Mouse (Mus musculus) MEL (cell line): Measurements from ENCODE around the gene Trip12. TPM values are rescaled to one million over a fixed set of nuclear protein-coding genes. Genes with fewer than 3 reads are reported as not detected.

ENCODE experiments used
- DNase-seq: peaks from one replicate; pipeline ENCODE4 v3.0.0; 2011; ENCODE audit warnings: low read depth, low spot score
- H3K27ac ChIP-seq: 2 replicates; pipeline ENCODE4 v1.5.1; 2012; ENCODE audit warnings: low read depth, mild to moderate bottlenecking, control low read depth, low read length, moderate library complexity; ENCODE audit not compliant: control insufficient read depth
- H3K27me3 ChIP-seq, 2 experiments: fragments of 150-350 bp in 1 of 2; sonication (generic) in 1 of 2; 2 replicates each; pipeline ENCODE4 v1.6.1; 2012; ENCODE audit warnings: low read length in 2 of 2, mild to moderate bottlenecking in 2 of 2, improper control_type of control experiment in 1 of 2, moderate library complexity in 1 of 2; ENCODE audit not compliant: insufficient read depth in 2 of 2, control insufficient read depth in 1 of 2
- H3K36me3 ChIP-seq, 2 experiments: 2 replicates each; pipeline ENCODE4 v1.6.1; 2012 to 2014; ENCODE audit warnings: low read length in 2 of 2, improper control_type of control experiment in 1 of 2, inconsistent platforms in 1 of 2, mild to moderate bottlenecking in 1 of 2; ENCODE audit not compliant: insufficient read depth in 2 of 2, control insufficient read depth in 1 of 2
- H3K4me1 ChIP-seq, 2 experiments: fragments of 150-350 bp in 1 of 2; sonication (generic) in 1 of 2; 2 replicates each; pipeline ENCODE4 v1.6.1; 2012; ENCODE audit warnings: low read length in 2 of 2, improper control_type of control experiment in 1 of 2, mild to moderate bottlenecking in 1 of 2; ENCODE audit not compliant: insufficient read depth in 2 of 2, control insufficient read depth in 1 of 2
- H3K4me3 ChIP-seq, 2 experiments: fragments of 150-350 bp in 1 of 2; sonication (generic) in 1 of 2; 2 replicates each; pipeline ENCODE4 v1.5.1; 2012; ENCODE audit warnings: low read depth in 2 of 2, low read length in 2 of 2, mild to moderate bottlenecking in 2 of 2, moderate library complexity in 2 of 2, control low read depth in 1 of 2, improper control_type of control experiment in 1 of 2; ENCODE audit not compliant: control insufficient read depth in 1 of 2, insufficient read depth in 1 of 2
- H3K79me2 ChIP-seq: 2 replicates; pipeline ENCODE4 v1.6.1; 2012; ENCODE audit warnings: mild to moderate bottlenecking, low read length, moderate library complexity; ENCODE audit not compliant: control insufficient read depth, poor library complexity, insufficient read depth
- H3K9ac ChIP-seq: 2 replicates; pipeline ENCODE4 v1.6.1; 2012; ENCODE audit warnings: low read depth, mild to moderate bottlenecking, control low read depth, low read length, moderate library complexity; ENCODE audit not compliant: control insufficient read depth, poor library complexity, severe bottlenecking
- H3K9me3 ChIP-seq: fragments of 150-350 bp; sonication (generic); replicated peaks from 2 replicates; pipeline ENCODE4 v1.6.1; 2012; ENCODE audit warnings: mild to moderate bottlenecking, low read length, improper control_type of control experiment, moderate library complexity; ENCODE audit not compliant: insufficient read depth
- BHLHE40 ChIP-seq: IDR thresholded peaks from 2 replicates; pipeline ENCODE4 v1.6.1; 2012; ENCODE audit warnings: low read depth, mild to moderate bottlenecking, inconsistent platforms, low read length, improper control_type of control experiment, borderline replicate concordance
- CHD1 ChIP-seq: IDR thresholded peaks from 2 replicates; pipeline ENCODE4 v1.6.1; 2012; ENCODE audit warnings: low read depth, mild to moderate bottlenecking, inconsistent platforms, low read length, improper control_type of control experiment
- CHD2 ChIP-seq: IDR thresholded peaks from 2 replicates; pipeline ENCODE4 v1.6.1; 2011; ENCODE audit warnings: low read length, improper control_type of control experiment
- CTCF ChIP-seq, 3 experiments: IDR thresholded peaks in 2 of 3; conservative IDR thresholded peaks in 1 of 3; 2 replicates each; pipeline ENCODE4 v1.5.1; 2011 to 2012; ENCODE audit warnings: low read length in 3 of 3, low read depth in 2 of 3, mild to moderate bottlenecking in 2 of 3, improper control_type of control experiment in 1 of 3, inconsistent platforms in 1 of 3, mixed read lengths in 1 of 3, moderate library complexity in 1 of 3; ENCODE audit not compliant: control insufficient read depth in 1 of 3, insufficient read depth in 1 of 3, poor library complexity in 1 of 3, severe bottlenecking in 1 of 3
- E2F4 ChIP-seq: IDR thresholded peaks from 2 replicates; pipeline ENCODE4 v1.6.1; 2011; ENCODE audit warnings: low read depth, low read length, improper control_type of control experiment, borderline replicate concordance
- ELF1 ChIP-seq: IDR thresholded peaks from 2 replicates; pipeline ENCODE4 v1.6.1; 2014; ENCODE audit warnings: low read depth, mild to moderate bottlenecking, inconsistent platforms, low read length, improper control_type of control experiment, moderate library complexity
- EP300 ChIP-seq, 2 experiments: IDR thresholded peaks; 2 replicates each; pipeline ENCODE4 v1.6.1; 2011; ENCODE audit warnings: improper control_type of control experiment in 2 of 2, low read length in 2 of 2, low read depth in 1 of 2, mild to moderate bottlenecking in 1 of 2
- GATA1 ChIP-seq: IDR thresholded peaks from 2 replicates; pipeline ENCODE4 v1.6.1; 2011; ENCODE audit warnings: low read depth, low read length, improper control_type of control experiment
- HCFC1 ChIP-seq: IDR thresholded peaks from 2 replicates; pipeline ENCODE4 v1.6.1; 2012; ENCODE audit warnings: low read depth, mild to moderate bottlenecking, inconsistent platforms, low read length, improper control_type of control experiment, moderate library complexity
- JUND ChIP-seq: IDR thresholded peaks from 2 replicates; pipeline ENCODE4 v1.6.1; 2011; ENCODE audit warnings: low read depth, mild to moderate bottlenecking, improper control_type of control experiment, low read length
- KAT2A ChIP-seq: conservative IDR thresholded peaks from 2 replicates; pipeline ENCODE4 v1.6.1; 2012; ENCODE audit warnings: low read depth, low read length, improper control_type of control experiment, inconsistent platforms
- MAZ ChIP-seq: IDR thresholded peaks from 2 replicates; pipeline ENCODE4 v1.6.1; 2012; ENCODE audit warnings: low read depth, mild to moderate bottlenecking, inconsistent platforms, low read length, improper control_type of control experiment
- MEF2A ChIP-seq: IDR thresholded peaks from 2 replicates; pipeline ENCODE4 v1.6.1; 2014; ENCODE audit warnings: low read depth, mild to moderate bottlenecking, inconsistent platforms, low read length, improper control_type of control experiment; ENCODE audit not compliant: poor library complexity, insufficient replicate concordance, severe bottlenecking; ENCODE audit errors: extremely low read depth
- MYB ChIP-seq: IDR thresholded peaks from 2 replicates; pipeline ENCODE4 v1.6.1; 2011; ENCODE audit warnings: mild to moderate bottlenecking, low read depth, low read length, improper control_type of control experiment
- MYC ChIP-seq: IDR thresholded peaks from 2 replicates; pipeline ENCODE4 v1.6.1; 2011; ENCODE audit warnings: low read depth, mild to moderate bottlenecking, low read length, improper control_type of control experiment, moderate library complexity
- NELFE ChIP-seq: IDR thresholded peaks from 2 replicates; pipeline ENCODE4 v1.6.1; 2011; ENCODE audit warnings: low read depth, low read length, improper control_type of control experiment
- NRF1 ChIP-seq: IDR thresholded peaks from 2 replicates; pipeline ENCODE4 v1.6.1; 2014; ENCODE audit warnings: low read depth, mild to moderate bottlenecking, inconsistent platforms, low read length, improper control_type of control experiment, moderate library complexity; ENCODE audit not compliant: poor library complexity, insufficient read depth, severe bottlenecking
- POLR2AphosphoS2 ChIP-seq: IDR thresholded peaks from 2 replicates; pipeline ENCODE4 v1.6.1; 2011; ENCODE audit warnings: low read length, improper control_type of control experiment
- POLR2AphosphoS5 ChIP-seq: IDR thresholded peaks from 2 replicates; pipeline ENCODE4 v1.6.1; 2012; ENCODE audit warnings: low read depth, borderline replicate concordance, mild to moderate bottlenecking, inconsistent platforms, low read length, moderate library complexity, mixed read lengths
- RAD21 ChIP-seq: IDR thresholded peaks from 2 replicates; pipeline ENCODE4 v1.6.1; 2011; ENCODE audit warnings: mild to moderate bottlenecking, low read depth, low read length, improper control_type of control experiment
- RCOR1 ChIP-seq: IDR thresholded peaks from 2 replicates; pipeline ENCODE4 v1.6.1; 2012; ENCODE audit warnings: low read depth, mild to moderate bottlenecking, inconsistent platforms, low read length, improper control_type of control experiment
- SIN3A ChIP-seq: IDR thresholded peaks from 2 replicates; pipeline ENCODE4 v1.6.1; 2012; ENCODE audit warnings: low read length, improper control_type of control experiment, inconsistent platforms
- SMC3 ChIP-seq: IDR thresholded peaks from 2 replicates; pipeline ENCODE4 v1.6.1; 2011; ENCODE audit warnings: low read depth, low read length, improper control_type of control experiment
- TAL1 ChIP-seq: IDR thresholded peaks from 2 replicates; pipeline ENCODE4 v1.6.1; 2012; ENCODE audit warnings: mild to moderate bottlenecking, inconsistent platforms, low read length, moderate library complexity, mixed read lengths
- TBP ChIP-seq: IDR thresholded peaks from 2 replicates; pipeline ENCODE4 v1.8.0; 2011; ENCODE audit warnings: low read depth, low read length, improper control_type of control experiment
- TCF12 ChIP-seq: IDR thresholded peaks from 2 replicates; pipeline ENCODE4 v1.6.1; 2014; ENCODE audit warnings: low read depth, mild to moderate bottlenecking, inconsistent platforms, low read length, improper control_type of control experiment, moderate library complexity
- USF1 ChIP-seq: IDR thresholded peaks from 2 replicates; pipeline ENCODE4 v1.6.1; 2014; ENCODE audit warnings: low read depth, mild to moderate bottlenecking, inconsistent platforms, low read length, improper control_type of control experiment, moderate library complexity
- ZC3H11A ChIP-seq: IDR thresholded peaks from 2 replicates; pipeline ENCODE4 v1.6.1; 2012; ENCODE audit warnings: low read depth, mild to moderate bottlenecking, inconsistent platforms, low read length, improper control_type of control experiment
- ZKSCAN1 ChIP-seq: IDR thresholded peaks from 2 replicates; pipeline ENCODE4 v1.6.1; 2012; ENCODE audit warnings: low read depth, mild to moderate bottlenecking, inconsistent platforms, low read length, improper control_type of control experiment, moderate library complexity
- ZMIZ1 ChIP-seq: IDR thresholded peaks from 2 replicates; pipeline ENCODE4 v1.6.1; 2012; ENCODE audit warnings: low read depth, mild to moderate bottlenecking, inconsistent platforms, low read length, improper control_type of control experiment, moderate library complexity
- polyA plus RNA-seq, 2 experiments: library from polyadenylated mRNA; stranded (reverse) in 1 of 2; unstranded in 1 of 2; fragments of >175 nt in 1 of 2; fragments of >200 nt in 1 of 2; gene quantifications; 2 replicates each; pipeline versions ENCODE4 v1.2.1 to v1.2.4; 2012; ENCODE audit warnings: low replicate concordance in 2 of 2, low read depth in 1 of 2; ENCODE audit not compliant: insufficient read length in 2 of 2, insufficient read depth in 1 of 2, missing spikeins in 1 of 2
- total RNA-seq: library from RNA; depleted of rRNA; stranded (reverse); fragments of 300-350 nt; gene quantifications from 2 replicates; pipeline ENCODE4 v1.2.3, GENCODE M21; 2012

Gene Trip12
- total and polyA plus RNA-seq, 3 experiments, result 94.3 to 134 (median 133) TPM

DNA sequence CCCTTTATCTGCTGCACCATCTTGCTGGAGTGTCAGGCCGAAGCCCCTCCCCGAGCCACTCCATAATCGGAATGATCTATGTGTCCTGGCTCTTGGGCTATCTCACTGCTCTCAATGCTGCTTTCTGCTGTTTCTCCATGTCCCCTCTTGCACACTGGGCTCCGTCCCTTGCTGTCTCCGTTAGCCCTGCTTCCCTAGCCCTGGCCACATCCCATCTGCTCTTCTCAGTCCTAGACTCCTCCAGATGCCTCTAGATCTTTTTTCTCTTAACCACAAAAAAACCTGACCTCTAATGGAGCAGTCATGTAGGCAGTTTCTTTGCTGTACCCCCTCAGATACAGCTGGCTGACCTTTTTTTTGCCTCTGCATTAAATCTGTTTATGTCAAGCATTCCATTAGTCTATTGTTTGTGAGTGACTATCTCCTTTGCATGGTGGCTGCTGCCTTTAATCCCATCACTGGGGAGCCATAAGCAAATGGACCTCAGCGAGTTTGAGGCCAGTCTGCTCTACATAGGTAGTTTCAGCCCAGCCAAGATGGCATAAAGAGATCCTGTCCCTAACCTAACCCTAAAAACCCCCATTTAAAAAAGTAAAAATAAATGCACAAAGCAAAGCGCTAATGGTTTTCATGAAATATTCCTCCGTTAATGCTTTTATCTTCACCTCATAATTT lies 49.2 kb upstream of the Trip12 start:
- H3K27me3 ChIP-seq, result no peaks in the 10 kb centered on the region
- TF ChIP-seq ELF1, result no peak
- no peak for TF ChIP-seq EP300 (IDR thresholded peaks at IDR 0.05; ENCODE audit: low read depth in 1 of 2, low read length in 2 of 2)
- no peak for TF ChIP-seq BHLHE40
- no peak for TF ChIP-seq ZMIZ1
- TF ChIP-seq TCF12, result no peak
- TF ChIP-seq ZC3H11A, result no peak
- no peak for TF ChIP-seq MYB
- no peak for TF ChIP-seq KAT2A
- no peak for TF ChIP-seq POLR2AphosphoS5
- TF ChIP-seq ZKSCAN1, result no peak
- TF ChIP-seq MEF2A, result no peak
- TF ChIP-seq CTCF (IDR thresholded peaks at IDR 0.05 in 2 of 3, conservative IDR thresholded peaks at IDR 0.05 in 1 of 3; ENCODE audit: control insufficient read depth in 1 of 3, insufficient read depth in 1 of 3, low read depth in 2 of 3, low read length in 3 of 3, poor library complexity in 1 of 3, severe bottlenecking in 1 of 3), result no peak
- TF ChIP-seq NRF1, result no peak
- no peak for TF ChIP-seq NELFE
- no peak for TF ChIP-seq SIN3A
- TF ChIP-seq RCOR1, result no peak
- no peak for TF ChIP-seq HCFC1
- no peak for TF ChIP-seq MYC
- H3K27ac ChIP-seq, result no peak overlapping the region
- no peaks in the 10 kb centered on the region for H3K4me1 ChIP-seq
- H3K79me2 ChIP-seq, result no peaks in the 10 kb centered on the region
- H3K9me3 ChIP-seq, result no peaks in the 10 kb centered on the region
- no peaks in the 10 kb centered on the region for H3K36me3 ChIP-seq
- no peak overlapping the region for H3K9ac ChIP-seq
- no peak for DNase-seq
- H3K4me3 ChIP-seq, result no peak overlapping the region

DNA sequence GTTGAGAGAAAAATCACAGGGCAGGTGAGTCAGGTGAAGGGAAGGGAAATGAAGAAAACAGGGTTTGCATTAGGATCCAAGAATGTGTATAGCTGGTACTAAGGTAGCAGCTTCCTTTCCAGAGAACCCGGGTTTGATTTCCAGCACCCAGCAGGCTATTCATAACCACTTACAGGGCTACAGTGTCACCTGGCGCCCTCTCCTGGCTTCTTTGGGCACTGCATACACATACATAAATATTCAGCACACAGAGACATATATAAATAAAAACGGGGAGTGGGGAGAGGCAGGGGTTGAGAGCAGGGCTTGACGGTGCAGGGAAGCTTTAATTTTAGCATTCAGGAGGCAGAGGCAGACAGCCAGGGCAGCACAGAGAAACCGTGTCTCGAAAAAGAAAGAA lies 45.6 kb upstream of the Trip12 start:
- peak; percentile 24 for DNase-seq
- no peaks in the 10 kb centered on the region for H3K9me3 ChIP-seq
- TF ChIP-seq SMC3 (peak; percentile 21; the same call in 1 of the 2 replicates), MYB (no peak), E2F4 (no peak), CTCF (IDR thresholded peaks at IDR 0.05 in 2 of 3, conservative IDR thresholded peaks at IDR 0.05 in 1 of 3; ENCODE audit: control insufficient read depth in 1 of 3, insufficient read depth in 1 of 3, low read depth in 2 of 3, low read length in 3 of 3, poor library complexity in 1 of 3, severe bottlenecking in 1 of 3) (peak; percentile 10 to 45 (median 43); a peak in 3 of 6 replicates), POLR2AphosphoS5 (no peak), ZC3H11A (no peak), CHD1 (no peak), HCFC1 (no peak), USF1 (no peak), RCOR1 (no peak), GATA1 (no peak), CHD2 (no peak), RAD21 (peak; percentile 14; the same call in 1 of the 2 replicates), POLR2AphosphoS2 (no peak), BHLHE40 (no peak), NRF1 (no peak), JUND (no peak), MAZ (no peak), TAL1 (no peak), TBP (no peak)

More for the DNA sequence above, 45.6 kb upstream of the Trip12 start:
- Histone ChIP-seq H3K4me1 (no peaks in the 10 kb centered on the region), H3K36me3 (no peaks in the 10 kb centered on the region), H3K9ac (no peak overlapping the region), H3K27ac (no peak overlapping the region), H3K79me2 (no peaks in the 10 kb centered on the region), H3K4me3 (no peak overlapping the region), H3K27me3 (no peaks in the 10 kb centered on the region)
